Mouse (Mus musculus): ENCODE measurements around the gene Ampd1. TPM values are rescaled to one million over a fixed set of nuclear protein-coding genes. Genes with fewer than 3 reads are reported as not detected.

Ampd1 gene
- total RNA-seq, 2 experiments from 2014 or later = not detected

GRCm38 (mm10) chr3:103141287-103141686, 67.5 kb downstream of the Ampd1 start:
- Histone ChIP-seq H3K4me3 (no peak overlapping the region), H3K27ac (no peak overlapping the region)
- intact Hi-C loops (cut with DNase I) = no loop called here
- no peak for TF ChIP-seq CTCF (IDR thresholded peaks at IDR 0.05)
- DNase-seq (ENCODE audit: extremely low spot score in 1 of 2, low spot score in 2 of 2) = no peak

- no peak for DNase-seq (ENCODE audit: extremely low spot score in 1 of 2, low spot score in 2 of 2)
- no peak for TF ChIP-seq CTCF (IDR thresholded peaks at IDR 0.05)
- Histone ChIP-seq H3K27ac (no peak overlapping the region), H3K4me3 (no peak overlapping the region)
- intact Hi-C loops (cut with DNase I) = no loop called here
Observed at GRCm38 (mm10) chr3:103142366-103142765, 68.6 kb downstream of the Ampd1 start.

GRCm38 (mm10) chr3:103145336-103145735, 71.5 kb downstream of the Ampd1 start:
- H3K27ac ChIP-seq = no peak overlapping the region
- no peak for TF ChIP-seq CTCF (IDR thresholded peaks at IDR 0.05)
- no peak overlapping the region for H3K4me3 ChIP-seq
- DNase-seq (ENCODE audit: extremely low spot score in 1 of 2, low spot score in 2 of 2) = no peak
- intact Hi-C loops (cut with DNase I) = no loop called here

- DNase-seq (ENCODE audit: extremely low spot score in 1 of 2, low spot score in 2 of 2) = no peak
- no peak for TF ChIP-seq CTCF (IDR thresholded peaks at IDR 0.05)
- no peak overlapping the region for H3K27ac ChIP-seq
- intact Hi-C loops (cut with DNase I) = no loop called here
- H3K4me3 ChIP-seq = no peak overlapping the region
Observed at GRCm38 (mm10) chr3:103145791-103146190, 72.0 kb downstream of the Ampd1 start.

- no peak overlapping the region for H3K4me3 ChIP-seq
- no peak for TF ChIP-seq CTCF (IDR thresholded peaks at IDR 0.05)
- H3K27ac ChIP-seq = no peak overlapping the region
- intact Hi-C loops (cut with DNase I) = no loop called here
- peak in 1 of 2 experiments; percentile 10 for DNase-seq (ENCODE audit: extremely low spot score in 1 of 2, low spot score in 2 of 2)
Observed at GRCm38 (mm10) chr3:103146330-103147166, 72.7 kb downstream of the Ampd1 start.

GRCm38 (mm10) chr3:103147775-103148174, 74.0 kb downstream of the Ampd1 start:
- TF ChIP-seq CTCF (IDR thresholded peaks at IDR 0.05) = peak; percentile 8
- intact Hi-C loops (cut with DNase I) = no loop called here
- DNase-seq (ENCODE audit: extremely low spot score in 1 of 2, low spot score in 2 of 2) = no peak
- Histone ChIP-seq H3K27ac (no peak overlapping the region), H3K4me3 (no peak overlapping the region)

- intact Hi-C loops (cut with DNase I) = no loop called here
- no peak overlapping the region for H3K27ac ChIP-seq
- TF ChIP-seq CTCF (IDR thresholded peaks at IDR 0.05) = no peak
Observed at GRCm38 (mm10) chr3:103148941-103149340, 75.1 kb downstream of the Ampd1 start.

More at GRCm38 (mm10) chr3:103148941-103149340, 75.1 kb downstream of the Ampd1 start:
- no peak for DNase-seq (ENCODE audit: extremely low spot score in 1 of 2, low spot score in 2 of 2)
- H3K4me3 ChIP-seq = no peak overlapping the region

Other genes with a start within 250 kb of the Ampd1 start
- gene Sycp1, start 137.9 kb upstream of the Ampd1 start, total RNA-seq (2021) = not detected
- gene Nr1h5, start 109.9 kb upstream of the Ampd1 start, total RNA-seq (2021) = not detected
- gene Sike1, start 78.3 kb upstream of the Ampd1 start, total RNA-seq (2021) = 10 to 100 TPM; 69.9 to 78.3 TPM
- gene Csde1, start 53.6 kb upstream of the Ampd1 start, total RNA-seq (2021) = 100 to 1,000 TPM; 216 to 245 TPM
- 10 to 100 TPM; 60.0 to 69.0 TPM for gene Nras, start 15.7 kb upstream of the Ampd1 start, total RNA-seq (2021)
- gene Dennd2c, start 28.6 kb downstream of the Ampd1 start, total RNA-seq (2021) = under 1 TPM; 0.40 to 0.41 TPM
- gene Bcas2, start 97.6 kb downstream of the Ampd1 start, total RNA-seq (2021) = 10 to 100 TPM; 68.5 to 68.9 TPM
- gene Trim33, start 205.3 kb downstream of the Ampd1 start, total RNA-seq (2021) = 10 to 100 TPM; 56.5 to 56.7 TPM